12 mouse cellular contexts compared by ENCODE assay signal in genomic region chr13:40738196-40738880, GRCm38 (mm10). TPM values are rescaled to one million over a fixed set of nuclear protein-coding genes. Genes with fewer than 3 reads are reported as not detected.
DNase-seq lines count a peak whose midpoint lies in the region; ATAC-seq lines count a peak whose summit lies in the region.
"Had no signal": no experiment of that assay in that cellular context is flagged by ENCODE, and none has a peak within 500 bp of the region (broad histone marks: within the 10 kb centered on the region; RNA-seq: fewer than 3 reads in every experiment).

Tfap2a (minus strand) TSS chr13:40738376.

- peak; percentile 68 for DNase-seq in heart, embryonic 10.5 days (ENCODE audit: low spot score)
- DNase-seq in heart, postnatal 25 days (ENCODE audit: low spot score) = no peak
- DNase-seq in limb, embryonic 11.5 days (ENCODE audit: low spot score) = peak; percentile 63
- DNase-seq in retina, postnatal 1 day = peak; percentile 54
- no peak for DNase-seq in Muller cell, postnatal 12 days (ENCODE audit: inconsistent ontology term)
- DNase-seq in urinary bladder, postnatal 25 days (ENCODE audit: low spot score) = no peak
- DNase-seq in heart, postnatal 36 days = no peak
- DNase-seq: liver, postnatal 0 days; thymus, adult 2 months had no signal

- H3K36me3 ChIP-seq in heart, embryonic 10.5 days = no peaks in the 10 kb centered on the region
- no peaks in the 10 kb centered on the region for H3K36me3 ChIP-seq in hindbrain, embryonic 15.5 days
- H3K36me3 ChIP-seq in limb, embryonic 11.5 days (ENCODE audit: control insufficient read depth, insufficient read depth, low read length) = no peaks in the 10 kb centered on the region

- no peak within 1 kb of the TSS for H3K9ac ChIP-seq in hindbrain, embryonic 15.5 days
- H3K9ac ChIP-seq in limb, embryonic 11.5 days (ENCODE audit: low read length) = no peak within 1 kb of the TSS
- H3K9ac ChIP-seq: liver, postnatal 0 days had no signal

- H3K27ac ChIP-seq in heart, embryonic 10.5 days = no peak within 1 kb of the TSS
- no peak within 1 kb of the TSS for H3K27ac ChIP-seq in hindbrain, embryonic 15.5 days (replicated peaks)
- no peak within 1 kb of the TSS for H3K27ac ChIP-seq in limb, embryonic 11.5 days (replicated peaks; ENCODE audit: low read depth, low read length)

- peak within 1 kb of the TSS; percentile 41 for H3K4me2 ChIP-seq in hindbrain, embryonic 15.5 days
- H3K4me2 ChIP-seq in limb, embryonic 11.5 days (ENCODE audit: low read depth, severe bottlenecking) = peak within 1 kb of the TSS; percentile 34; the same call in 1 of the 2 replicates

- intact Hi-C loops in heart, postnatal 25 days (cut with DNase I) = no loop called here
- intact Hi-C loops in heart, postnatal 36 days (cut with DNase I) = no loop called here

- H3K27me3 ChIP-seq in heart, embryonic 10.5 days (ENCODE audit: insufficient read depth, poor library complexity, severe bottlenecking) = peaks cover 99% of the 10 kb centered on the region
- H3K27me3 ChIP-seq in hindbrain, embryonic 15.5 days = peaks cover 81% of the 10 kb centered on the region
- peaks cover 91% of the 10 kb centered on the region for H3K27me3 ChIP-seq in limb, embryonic 11.5 days (ENCODE audit: control insufficient read depth, insufficient read depth, low read length)

- H3K4me1 ChIP-seq in heart, embryonic 10.5 days = peaks cover 24% of the 10 kb centered on the region
- peaks cover 35% of the 10 kb centered on the region for H3K4me1 ChIP-seq in hindbrain, embryonic 15.5 days (replicated peaks)
- peaks cover 11% of the 10 kb centered on the region for H3K4me1 ChIP-seq in limb, embryonic 11.5 days (ENCODE audit: control insufficient read depth, insufficient read depth, low read length)

- no peak for ATAC-seq in hindbrain, embryonic 15.5 days (ENCODE audit: low FRiP score, low read depth)
- ATAC-seq in limb, embryonic 11.5 days (ENCODE audit: insufficient number of reproducible peaks, low FRiP score, low TSS enrichment, low read depth) = no peak
- ATAC-seq: liver, postnatal 0 days had no signal

- H3K9me3 ChIP-seq in heart, embryonic 10.5 days = no peaks in the 10 kb centered on the region
- H3K9me3 ChIP-seq in hindbrain, embryonic 15.5 days = no peaks in the 10 kb centered on the region; the same call in 1 of the 2 replicates
- no peaks in the 10 kb centered on the region for H3K9me3 ChIP-seq in limb, embryonic 11.5 days (ENCODE audit: control insufficient read depth, low read length)

- no peak within 1 kb of the TSS for H3K4me3 ChIP-seq in heart, embryonic 10.5 days
- H3K4me3 ChIP-seq in hindbrain, embryonic 15.5 days = peak within 1 kb of the TSS; percentile 11; the same call in 1 of the 2 replicates
- peak within 1 kb of the TSS; percentile 14; the same call in 1 of the 2 replicates for H3K4me3 ChIP-seq in limb, embryonic 11.5 days (ENCODE audit: low read depth, low read length)

- under 1% methylated on average over 29 of the region's 30 CpGs for WGBS in heart, embryonic 10.5 days
- 0% methylated on average over 29 of the region's 30 CpGs for WGBS in hindbrain, embryonic 15.5 days
- WGBS in limb, embryonic 11.5 days = 0% methylated on average over 29 of the region's 30 CpGs

RNA-seq across cellular contexts. Expression of gene Tfap2a, which starts in this region (rescaled TPM):
- 1.0 and 1.6 TPM in 2 replicates for polyA plus RNA-seq in heart, embryonic 10.5 days (2016; fragmentation: Nextera tagmentation; extraction: Ambion mirVana)
- under 1 TPM; 0.14 to 0.23 TPM for total RNA-seq in heart, postnatal 25 days (2021)
- polyA plus RNA-seq in hindbrain, embryonic 15.5 days (2015; fragmentation: Nextera tagmentation; extraction: Ambion mirVana) = 10.5 and 11.5 TPM in 2 replicates
- 7.2 and 7.3 TPM in 2 replicates for polyA plus RNA-seq in limb, embryonic 11.5 days (2014; fragmentation: Nextera tagmentation; extraction: Ambion mirVana)
- total RNA-seq in heart, postnatal 36 days (2021) = under 1 TPM; 0.11 to 0.36 TPM
- total RNA-seq: hematopoietic stem cell, adult 5-6 weeks; neutrophil, adult 5-6 weeks had no signal
- polyA plus RNA-seq: liver, postnatal 0 days had no signal

Comparison
In these comparisons a context has a peak if more than half of its experiments do, and no peak if none do; other contexts are left out.
1. DNase-seq: peak in heart, embryonic 10.5 days (single experiment), limb, embryonic 11.5 days (single experiment) and retina, postnatal 1 day (single experiment); none in heart, postnatal 25 days (single experiment), Muller cell, postnatal 12 days (single experiment), urinary bladder, postnatal 25 days (single experiment) and heart, postnatal 36 days (0 of 2).